Mouse (Mus musculus): Measurements from ENCODE around the gene Eral1. TPM values are rescaled to one million over a fixed set of nuclear protein-coding genes. Genes with fewer than 3 reads are reported as not detected.

The Eral1 gene
- 32.8 and 33.3 TPM in 2 replicates for polyA plus RNA-seq (2015; fragmentation: Nextera tagmentation; extraction: Ambion mirVana)

- Histone ChIP-seq H3K27ac (ENCODE audit: low read length) (peak within 1 kb of the TSS; percentile 82), H3K36me3 (ENCODE audit: control insufficient read depth, insufficient read depth, low read length) (peaks cover 11% of the 10 kb centered on the region), H3K9ac (ENCODE audit: low read depth, low read length) (peak within 1 kb of the TSS; percentile 83), H3K9me3 (replicated peaks; ENCODE audit: control insufficient read depth, low read length, poor library complexity, severe bottlenecking) (no peaks in the 10 kb centered on the region), H3K4me2 (ENCODE audit: low read length) (peak within 1 kb of the TSS; percentile 57), H3K27me3 (ENCODE audit: control insufficient read depth, insufficient read depth, low read depth, low read length) (no peaks in the 10 kb centered on the region; the same call in 1 of the 2 replicates), H3K4me3 (ENCODE audit: low read depth, low read length) (peak within 1 kb of the TSS; percentile 64), H3K4me1 (ENCODE audit: control insufficient read depth, insufficient read depth, low read length) (peaks cover 15% of the 10 kb centered on the region)
- WGBS, result 1% methylated on average over 42 of the region's 42 CpGs
- ATAC-seq, result peak; percentile 96
Observed at GRCm38 (mm10) chr11:78079961-78080921, at the start of gene Eral1. Gene Eral1 (minus strand): TSS chr11:78080383.

GRCm38 (mm10) chr11:78129458-78129857, 49.3 kb upstream of the Eral1 start:
- no peak for ATAC-seq
- Histone ChIP-seq H3K9ac (ENCODE audit: low read depth, low read length) (no peak overlapping the region), H3K4me3 (ENCODE audit: low read depth, low read length) (no peak overlapping the region), H3K9me3 (replicated peaks; ENCODE audit: control insufficient read depth, low read length, poor library complexity, severe bottlenecking) (no peaks in the 10 kb centered on the region), H3K4me2 (ENCODE audit: low read length) (no peak overlapping the region), H3K27ac (ENCODE audit: low read length) (peak overlapping the region; percentile 21; the same call in 1 of the 2 replicates), H3K4me1 (ENCODE audit: control insufficient read depth, insufficient read depth, low read length) (no peaks in the 10 kb centered on the region), H3K27me3 (ENCODE audit: control insufficient read depth, insufficient read depth, low read depth, low read length) (no peaks in the 10 kb centered on the region), H3K36me3 (ENCODE audit: control insufficient read depth, insufficient read depth, low read length) (no peaks in the 10 kb centered on the region)
- 68% methylated on average over 8 of the region's 8 CpGs for WGBS

- Histone ChIP-seq H3K4me3 (ENCODE audit: low read depth, low read length) (no peak overlapping the region), H3K27ac (ENCODE audit: low read length) (no peak overlapping the region), H3K9ac (ENCODE audit: low read depth, low read length) (no peak overlapping the region), H3K36me3 (ENCODE audit: control insufficient read depth, insufficient read depth, low read length) (no peaks in the 10 kb centered on the region), H3K4me1 (ENCODE audit: control insufficient read depth, insufficient read depth, low read length) (no peaks in the 10 kb centered on the region), H3K9me3 (replicated peaks; ENCODE audit: control insufficient read depth, low read length, poor library complexity, severe bottlenecking) (no peaks in the 10 kb centered on the region), H3K27me3 (ENCODE audit: control insufficient read depth, insufficient read depth, low read depth, low read length) (no peaks in the 10 kb centered on the region), H3K4me2 (ENCODE audit: low read length) (no peak overlapping the region)
- ATAC-seq, result no peak
- WGBS, result 85% methylated on average over 4 of the region's 4 CpGs
Observed at GRCm38 (mm10) chr11:78126739-78127138, 46.6 kb upstream of the Eral1 start.

- Histone ChIP-seq H3K36me3 (ENCODE audit: control insufficient read depth, insufficient read depth, low read length) (no peaks in the 10 kb centered on the region), H3K27ac (ENCODE audit: low read length) (no peak overlapping the region)
Observed at GRCm38 (mm10) chr11:78125691-78126090, 45.5 kb upstream of the Eral1 start.

GRCm38 (mm10) chr11:78123782-78124181, 43.6 kb upstream of the Eral1 start:
- no peaks in the 10 kb centered on the region for H3K27me3 ChIP-seq (ENCODE audit: control insufficient read depth, insufficient read depth, low read depth, low read length)
- no peak overlapping the region for H3K27ac ChIP-seq (ENCODE audit: low read length)
- ATAC-seq, result no peak

More at GRCm38 (mm10) chr11:78125691-78126090, 45.5 kb upstream of the Eral1 start:
- no peak overlapping the region for H3K4me2 ChIP-seq (ENCODE audit: low read length)
- no peaks in the 10 kb centered on the region for H3K27me3 ChIP-seq (ENCODE audit: control insufficient read depth, insufficient read depth, low read depth, low read length)
- H3K9ac ChIP-seq (ENCODE audit: low read depth, low read length), result no peak overlapping the region
- WGBS, result 78% methylated on average over 6 of the region's 6 CpGs
- no peak overlapping the region for H3K4me3 ChIP-seq (ENCODE audit: low read depth, low read length)
- ATAC-seq, result no peak
- H3K4me1 ChIP-seq (ENCODE audit: control insufficient read depth, insufficient read depth, low read length), result peaks cover 8% of the 10 kb centered on the region; the same call in 1 of the 2 replicates
- H3K9me3 ChIP-seq (replicated peaks; ENCODE audit: control insufficient read depth, low read length, poor library complexity, severe bottlenecking), result no peaks in the 10 kb centered on the region

GRCm38 (mm10) chr11:78122815-78123214, 42.6 kb upstream of the Eral1 start:
- H3K36me3 ChIP-seq (ENCODE audit: control insufficient read depth, insufficient read depth, low read length), result no peaks in the 10 kb centered on the region
- no peak overlapping the region for H3K27ac ChIP-seq (ENCODE audit: low read length)
- no peaks in the 10 kb centered on the region for H3K27me3 ChIP-seq (ENCODE audit: control insufficient read depth, insufficient read depth, low read depth, low read length)
- no peak for ATAC-seq
- H3K4me2 ChIP-seq (ENCODE audit: low read length), result no peak overlapping the region
- H3K4me3 ChIP-seq (ENCODE audit: low read depth, low read length), result no peak overlapping the region
- H3K4me1 ChIP-seq (ENCODE audit: control insufficient read depth, insufficient read depth, low read length), result peaks cover 27% of the 10 kb centered on the region
- no peaks in the 10 kb centered on the region for H3K9me3 ChIP-seq (replicated peaks; ENCODE audit: control insufficient read depth, low read length, poor library complexity, severe bottlenecking)
- no peak overlapping the region for H3K9ac ChIP-seq (ENCODE audit: low read depth, low read length)
- WGBS, result 82% methylated on average over 4 of the region's 4 CpGs

More at GRCm38 (mm10) chr11:78123782-78124181, 43.6 kb upstream of the Eral1 start:
- no peaks in the 10 kb centered on the region for H3K36me3 ChIP-seq (ENCODE audit: control insufficient read depth, insufficient read depth, low read length)
- no peak overlapping the region for H3K4me3 ChIP-seq (ENCODE audit: low read depth, low read length)
- H3K4me1 ChIP-seq (ENCODE audit: control insufficient read depth, insufficient read depth, low read length), result peaks cover 18% of the 10 kb centered on the region; the same call in 1 of the 2 replicates
- no peaks in the 10 kb centered on the region for H3K9me3 ChIP-seq (replicated peaks; ENCODE audit: control insufficient read depth, low read length, poor library complexity, severe bottlenecking)
- no peak overlapping the region for H3K9ac ChIP-seq (ENCODE audit: low read depth, low read length)
- H3K4me2 ChIP-seq (ENCODE audit: low read length), result no peak overlapping the region

- ATAC-seq, result no peak
- Histone ChIP-seq H3K27me3 (ENCODE audit: control insufficient read depth, insufficient read depth, low read depth, low read length) (no peaks in the 10 kb centered on the region), H3K9me3 (replicated peaks; ENCODE audit: control insufficient read depth, low read length, poor library complexity, severe bottlenecking) (no peaks in the 10 kb centered on the region), H3K4me3 (ENCODE audit: low read depth, low read length) (no peak overlapping the region), H3K4me2 (ENCODE audit: low read length) (no peak overlapping the region), H3K27ac (ENCODE audit: low read length) (peak overlapping the region; percentile 38; the same call in 1 of the 2 replicates), H3K4me1 (ENCODE audit: control insufficient read depth, insufficient read depth, low read length) (peaks cover 40% of the 10 kb centered on the region), H3K9ac (ENCODE audit: low read depth, low read length) (no peak overlapping the region), H3K36me3 (ENCODE audit: control insufficient read depth, insufficient read depth, low read length) (no peaks in the 10 kb centered on the region)
- WGBS, result 27% methylated on average over 5 of the region's 5 CpGs
Observed at GRCm38 (mm10) chr11:78121176-78121575, 41.0 kb upstream of the Eral1 start.

- Histone ChIP-seq H3K4me2 (ENCODE audit: low read length) (no peak overlapping the region), H3K9ac (ENCODE audit: low read depth, low read length) (no peak overlapping the region), H3K4me1 (ENCODE audit: control insufficient read depth, insufficient read depth, low read length) (peaks cover 42% of the 10 kb centered on the region), H3K27me3 (ENCODE audit: control insufficient read depth, insufficient read depth, low read depth, low read length) (no peaks in the 10 kb centered on the region), H3K27ac (ENCODE audit: low read length) (no peak overlapping the region), H3K4me3 (ENCODE audit: low read depth, low read length) (no peak overlapping the region), H3K36me3 (ENCODE audit: control insufficient read depth, insufficient read depth, low read length) (no peaks in the 10 kb centered on the region), H3K9me3 (replicated peaks; ENCODE audit: control insufficient read depth, low read length, poor library complexity, severe bottlenecking) (no peaks in the 10 kb centered on the region)
- no peak for ATAC-seq
- WGBS, result 82% methylated on average over 8 of the region's 8 CpGs
Observed at GRCm38 (mm10) chr11:78119898-78120297, 39.7 kb upstream of the Eral1 start.

- H3K9me3 ChIP-seq (replicated peaks; ENCODE audit: control insufficient read depth, low read length, poor library complexity, severe bottlenecking), result no peaks in the 10 kb centered on the region
- H3K4me2 ChIP-seq (ENCODE audit: low read length), result no peak overlapping the region
- no peaks in the 10 kb centered on the region for H3K36me3 ChIP-seq (ENCODE audit: control insufficient read depth, insufficient read depth, low read length)
- H3K9ac ChIP-seq (ENCODE audit: low read depth, low read length), result no peak overlapping the region
- no peak for ATAC-seq
- H3K4me1 ChIP-seq (ENCODE audit: control insufficient read depth, insufficient read depth, low read length), result peaks cover 56% of the 10 kb centered on the region
- H3K27me3 ChIP-seq (ENCODE audit: control insufficient read depth, insufficient read depth, low read depth, low read length), result no peaks in the 10 kb centered on the region
- H3K27ac ChIP-seq (ENCODE audit: low read length), result no peak overlapping the region
- H3K4me3 ChIP-seq (ENCODE audit: low read depth, low read length), result no peak overlapping the region
Observed at GRCm38 (mm10) chr11:78118467-78118866, 38.3 kb upstream of the Eral1 start.

Data from midbrain, embryonic 16.5 days (tissue).